Mouse (Mus musculus) layer of hippocampus, adult 8-10 months (tissue): Measurements from ENCODE around the gene Popdc2. TPM values are rescaled to one million over a fixed set of nuclear protein-coding genes. Genes with fewer than 3 reads are reported as not detected.

Experiments used
- DNase-seq, 2 experiments: peaks; one replicate each; pipeline ENCODE4 v3.0.0; 2022; ENCODE audit warnings: low spot score in 2 of 2
- total RNA-seq, 4 experiments: library from RNA; stranded (reverse); gene quantifications; 2 replicates each; pipeline ENCODE4 v1.2.4; 2022

The Popdc2 gene
- total RNA-seq, 4 experiments from 2014 or later, result 0.31 to 1.3 (median 0.49) TPM

DNA sequence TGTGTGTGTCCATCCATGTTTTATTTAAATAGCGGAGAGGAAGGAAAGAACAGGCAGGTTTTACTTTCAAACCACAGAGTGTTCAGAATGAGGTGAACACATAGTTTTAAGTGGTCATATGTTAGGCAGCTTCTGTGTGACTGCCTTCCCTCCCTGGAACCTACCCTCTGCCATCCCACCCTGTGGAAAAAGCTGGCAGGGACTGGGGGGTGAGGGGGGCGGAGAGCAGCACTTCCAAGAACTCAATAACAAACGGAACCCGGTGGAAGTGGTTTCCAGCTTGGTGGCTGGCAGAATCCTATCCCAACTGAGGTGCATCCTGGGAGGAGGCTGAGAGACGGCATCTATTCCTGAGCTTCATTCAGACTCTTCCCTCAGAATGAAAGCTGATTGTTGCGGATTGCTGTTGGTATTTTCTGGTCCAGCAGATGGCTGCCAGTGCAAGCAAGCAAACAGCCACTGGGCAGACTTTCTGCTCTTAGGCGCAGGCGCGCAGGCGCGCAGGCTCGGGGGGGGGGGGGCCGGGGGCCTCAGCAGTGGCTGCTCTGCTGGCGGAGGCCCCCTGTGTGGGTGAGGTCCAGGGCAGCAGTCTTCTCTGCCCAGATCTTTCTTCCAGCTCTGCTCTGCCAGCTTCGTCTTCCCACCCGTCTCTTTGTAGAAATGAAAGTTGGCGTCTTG, 14.3 kb downstream of the Popdc2 start:
- peak; percentile 42 to 53 for DNase-seq

DNA sequence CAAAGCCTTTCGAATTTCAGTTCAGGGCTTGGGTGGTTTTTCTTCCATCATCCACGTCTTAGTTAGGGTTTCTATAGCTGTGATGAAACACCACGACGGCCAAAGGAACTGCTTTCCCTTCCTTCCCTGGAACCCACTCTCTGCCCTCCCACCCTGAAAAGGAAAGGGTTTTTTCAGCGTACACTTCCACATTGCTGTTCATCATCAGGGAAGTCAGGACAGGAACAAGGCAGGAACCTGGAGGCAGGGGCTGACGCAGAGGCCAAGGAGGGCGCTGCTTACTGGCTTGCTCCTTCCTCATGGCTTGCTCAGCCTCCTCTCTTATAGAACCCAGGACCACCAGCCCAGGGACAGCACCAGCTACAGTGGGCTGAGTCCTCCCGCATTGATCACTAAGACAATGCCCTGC, 14.8 kb downstream of the Popdc2 start:
- DNase-seq, result no peak

DNA sequence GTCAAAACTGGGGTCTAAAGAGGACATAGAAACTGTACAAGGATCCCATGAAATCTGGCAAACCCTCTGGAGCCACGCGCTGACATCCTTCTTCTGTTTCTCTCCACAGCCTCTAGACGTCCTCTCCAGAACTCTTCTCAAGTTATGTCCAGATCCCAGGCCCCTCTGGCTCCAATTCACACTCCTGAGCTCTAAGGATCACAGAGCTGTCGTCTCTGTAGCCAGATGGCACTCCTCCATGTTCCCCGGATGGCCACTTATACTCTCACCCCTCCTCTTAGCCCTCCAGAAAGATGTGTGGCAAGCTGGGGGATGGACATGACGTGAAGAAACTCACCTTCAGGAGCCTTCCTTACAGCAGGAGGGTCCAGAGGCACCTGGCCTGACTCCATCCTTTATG, 15.5 kb downstream of the Popdc2 start:
- no peak for DNase-seq

DNA sequence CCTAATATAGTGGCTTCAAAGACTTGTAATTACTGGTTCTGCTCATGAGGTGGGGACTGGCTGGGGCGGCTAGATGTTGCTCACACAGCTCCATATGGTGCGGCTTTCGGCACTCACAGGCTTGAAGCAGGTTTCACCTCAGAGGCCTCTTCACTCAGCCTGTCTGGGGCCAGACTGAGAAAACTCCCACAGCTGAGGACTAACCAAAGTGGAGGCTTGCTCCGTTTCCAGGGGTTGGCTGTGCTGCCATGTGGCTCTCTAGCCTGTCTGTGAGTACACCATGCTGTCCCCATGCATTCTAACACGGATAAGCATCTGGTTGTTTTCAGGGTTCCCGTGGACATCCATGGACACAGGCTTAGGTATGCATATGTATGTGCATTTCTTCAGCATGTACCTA, 16.6 kb downstream of the Popdc2 start:
- DNase-seq, result no peak

DNA sequence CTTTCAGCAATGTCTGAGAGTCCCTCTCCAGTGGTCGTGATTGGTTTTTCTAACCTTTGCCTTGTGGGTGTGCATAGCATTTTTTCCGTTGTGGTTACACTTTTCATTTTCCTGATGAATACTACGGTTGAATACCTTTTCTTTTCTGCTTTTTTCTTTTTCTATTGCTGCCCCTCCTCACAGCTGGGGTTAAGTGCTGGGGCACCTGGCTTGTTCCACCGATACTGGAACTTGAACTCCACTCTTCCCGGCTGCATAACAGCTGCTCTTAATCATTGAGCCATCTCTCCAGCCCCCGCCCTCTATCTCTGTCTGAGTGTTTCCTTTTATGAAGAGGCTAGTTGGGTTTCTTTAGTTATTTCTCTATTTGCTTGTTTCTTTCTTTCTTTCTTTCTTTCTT, 17.1 kb downstream of the Popdc2 start:
- DNase-seq, result no peak

DNA sequence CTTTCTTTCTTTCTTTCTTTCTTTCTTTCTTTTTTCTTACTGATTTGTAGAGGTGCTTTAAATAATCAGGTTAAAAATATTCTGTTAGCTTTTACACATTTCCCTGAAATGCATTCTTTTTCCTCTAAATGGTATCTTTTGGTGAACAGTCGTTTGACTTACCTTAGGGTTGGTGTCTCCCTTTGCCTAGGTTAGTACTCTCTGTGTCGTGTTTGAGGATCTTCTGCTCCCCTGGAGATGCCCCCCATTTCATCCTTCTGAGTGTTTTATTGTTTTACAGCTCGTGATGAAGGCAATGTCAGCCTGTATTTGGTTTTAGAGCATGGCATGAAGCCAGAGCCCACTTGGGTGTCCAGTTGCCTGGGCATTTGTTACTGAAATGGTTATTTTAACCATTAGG, 17.5 kb downstream of the Popdc2 start:
- no peak for DNase-seq

DNA sequence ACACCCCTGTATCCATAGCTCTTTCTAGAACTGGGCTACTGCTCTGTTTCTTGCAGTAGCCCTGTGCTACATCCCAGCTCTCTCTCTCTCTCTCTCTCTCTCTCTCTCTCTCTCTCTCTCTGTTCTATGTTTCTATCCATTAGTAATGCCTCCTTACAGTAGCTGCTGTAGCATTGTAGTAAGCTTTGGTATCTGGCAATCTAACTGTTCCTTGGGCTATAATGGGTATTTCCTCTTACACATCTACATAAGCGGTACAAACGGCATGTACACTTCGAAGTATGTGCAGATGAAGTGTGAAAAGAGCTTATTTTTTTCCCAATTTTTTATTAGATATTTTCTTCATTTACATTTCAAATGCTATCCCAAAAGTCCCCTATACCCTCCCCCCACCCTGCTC, 17.9 kb downstream of the Popdc2 start:
- no peak for DNase-seq

DNA sequence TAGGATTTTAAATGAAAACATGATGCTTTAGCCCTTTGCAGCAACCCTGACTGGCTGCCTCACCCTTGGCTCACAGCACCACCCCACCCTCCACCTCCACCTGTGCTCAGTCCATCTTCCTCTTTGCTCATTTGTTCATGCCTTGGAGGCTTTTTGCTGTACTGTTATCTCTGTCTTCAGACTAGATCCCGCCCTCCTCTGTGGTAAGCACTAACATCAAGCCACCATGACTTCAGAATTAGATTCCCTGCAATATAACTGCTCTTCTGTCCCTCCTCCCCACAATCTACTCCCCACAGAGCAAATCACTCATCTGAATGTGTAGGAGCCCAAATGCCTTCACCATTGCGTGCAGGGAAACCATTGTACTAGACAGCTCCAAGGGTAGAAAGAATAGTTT, 21.7 kb downstream of the Popdc2 start:
- no peak for DNase-seq

DNA sequence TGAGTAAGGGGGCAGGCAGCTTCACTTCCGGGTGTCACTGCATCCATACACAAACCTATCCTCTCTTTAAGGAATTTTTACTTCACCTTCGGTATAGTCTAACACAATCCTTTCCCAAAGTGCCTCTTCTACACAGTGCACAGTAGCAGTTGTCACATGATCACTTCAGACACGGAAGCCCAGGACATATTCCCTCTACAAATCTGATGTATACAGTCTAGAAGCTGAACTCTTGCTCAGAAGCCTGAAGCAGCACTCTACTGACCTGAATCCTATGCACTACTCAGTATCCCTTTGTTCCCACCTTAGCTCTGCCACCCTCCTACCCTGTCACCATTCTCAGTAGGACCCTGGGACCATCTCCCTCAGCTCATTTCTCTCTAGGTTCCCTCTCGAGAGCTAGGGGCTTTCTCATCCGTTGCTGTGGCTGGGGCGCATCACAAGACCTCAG, 23.2 kb downstream of the Popdc2 start:
- no peak for DNase-seq

DNA sequence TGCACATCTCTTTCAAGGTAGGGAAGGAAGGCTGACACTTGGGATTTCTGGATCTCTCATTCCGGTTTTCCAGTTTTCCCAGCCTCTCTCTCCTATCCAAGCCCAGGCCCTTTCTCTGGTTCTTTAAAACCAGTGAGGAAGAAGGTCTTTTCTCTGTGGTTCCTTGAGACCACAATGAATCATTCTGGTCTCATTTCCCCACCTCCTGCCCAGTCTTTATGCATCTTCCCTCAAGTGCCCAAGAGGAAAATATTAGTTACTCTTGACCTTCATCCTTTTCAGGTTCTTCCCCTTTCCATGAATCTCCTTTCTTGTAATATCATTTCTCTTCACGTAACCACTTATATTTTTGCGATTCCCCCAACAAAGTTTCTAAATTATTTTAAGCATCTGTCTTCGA, 23.7 kb downstream of the Popdc2 start:
- DNase-seq, result no peak

DNA sequence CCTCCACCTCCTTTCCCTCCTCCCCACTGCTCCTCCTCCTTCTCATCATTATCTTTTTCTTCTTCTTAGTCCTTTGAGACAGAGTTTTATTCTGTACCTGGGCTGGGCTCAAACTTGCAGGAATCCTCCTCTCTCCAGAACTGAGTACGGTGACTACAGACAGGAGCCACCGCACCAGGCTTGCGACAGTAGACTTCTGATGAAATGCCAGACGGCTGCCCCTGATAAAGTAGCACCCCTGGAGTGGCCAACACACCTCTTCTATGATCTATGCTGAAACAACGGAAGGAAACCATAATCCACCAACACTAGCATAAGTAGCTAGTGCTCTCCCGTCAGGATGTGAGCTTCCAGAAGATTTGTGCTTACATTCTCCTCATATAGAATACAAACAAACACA, 25.4 kb downstream of the Popdc2 start:
- no peak for DNase-seq

DNA sequence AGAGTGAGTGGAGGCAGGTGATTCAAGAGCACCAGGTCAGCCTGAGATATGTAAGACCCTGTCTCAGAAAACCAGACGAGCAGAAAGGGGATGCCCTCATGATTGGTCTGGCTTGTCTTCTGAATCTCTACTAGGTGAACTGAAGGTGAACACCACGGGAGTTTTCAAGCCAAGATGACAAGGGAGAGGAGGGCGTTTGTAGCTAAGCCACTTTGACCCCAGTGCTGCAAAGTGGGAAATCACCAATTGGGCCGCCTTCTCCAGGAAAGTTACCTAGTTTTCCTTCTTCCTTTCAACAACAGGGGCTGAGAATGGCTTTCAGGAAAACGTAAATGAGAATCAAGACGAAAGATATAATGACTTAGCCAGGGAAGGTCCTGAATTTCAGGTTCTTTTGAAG, 26.7 kb downstream of the Popdc2 start:
- no peak for DNase-seq

DNA sequence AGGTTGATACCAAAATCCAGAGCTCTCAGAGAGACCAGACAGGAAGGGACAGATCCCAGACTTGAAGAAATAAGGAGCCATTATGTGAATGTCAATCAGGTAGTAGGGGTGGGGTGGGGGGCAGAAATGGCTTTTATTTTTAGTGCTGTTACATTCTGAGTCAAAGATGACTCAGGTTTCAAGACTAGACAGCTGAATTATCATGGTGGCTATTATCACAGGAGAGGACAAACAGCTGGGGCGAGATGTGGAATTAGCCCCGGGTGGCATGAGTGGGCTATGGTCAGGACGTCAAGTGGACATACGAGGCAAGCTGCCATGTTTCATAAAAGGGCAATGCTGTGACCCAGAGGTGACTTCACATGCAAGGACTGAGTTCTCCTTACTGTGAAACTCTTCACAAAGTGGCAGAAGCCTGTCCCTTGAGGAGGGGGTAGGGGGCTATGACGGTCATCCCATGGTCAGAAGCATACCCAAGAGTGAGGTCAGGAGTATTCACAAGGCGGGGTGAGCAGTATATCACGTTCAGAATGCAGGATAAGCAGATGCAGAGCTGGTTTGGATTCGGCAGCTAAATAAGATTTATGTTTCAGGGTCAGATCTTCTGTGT, 27.4 kb downstream of the Popdc2 start:
- no peak for DNase-seq

DNA sequence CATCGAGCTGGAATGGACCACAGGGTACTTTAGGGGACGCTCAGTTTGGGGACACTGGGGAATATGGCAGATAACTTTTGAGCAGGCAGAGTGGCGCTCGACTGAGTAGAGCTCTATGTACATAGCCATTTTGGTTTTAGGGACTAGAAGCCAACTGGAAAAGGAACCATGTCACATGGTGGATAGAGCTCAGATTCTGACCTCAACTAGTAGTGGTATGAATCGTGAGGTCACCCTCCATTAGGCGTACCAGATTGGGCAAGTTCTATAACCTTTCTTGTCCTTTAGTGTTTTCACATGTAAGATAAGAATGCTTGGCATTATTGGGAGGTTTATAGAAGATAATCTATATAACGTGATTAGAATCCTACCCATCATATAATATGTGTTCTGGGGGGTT, 28.3 kb downstream of the Popdc2 start:
- DNase-seq, result no peak

DNA sequence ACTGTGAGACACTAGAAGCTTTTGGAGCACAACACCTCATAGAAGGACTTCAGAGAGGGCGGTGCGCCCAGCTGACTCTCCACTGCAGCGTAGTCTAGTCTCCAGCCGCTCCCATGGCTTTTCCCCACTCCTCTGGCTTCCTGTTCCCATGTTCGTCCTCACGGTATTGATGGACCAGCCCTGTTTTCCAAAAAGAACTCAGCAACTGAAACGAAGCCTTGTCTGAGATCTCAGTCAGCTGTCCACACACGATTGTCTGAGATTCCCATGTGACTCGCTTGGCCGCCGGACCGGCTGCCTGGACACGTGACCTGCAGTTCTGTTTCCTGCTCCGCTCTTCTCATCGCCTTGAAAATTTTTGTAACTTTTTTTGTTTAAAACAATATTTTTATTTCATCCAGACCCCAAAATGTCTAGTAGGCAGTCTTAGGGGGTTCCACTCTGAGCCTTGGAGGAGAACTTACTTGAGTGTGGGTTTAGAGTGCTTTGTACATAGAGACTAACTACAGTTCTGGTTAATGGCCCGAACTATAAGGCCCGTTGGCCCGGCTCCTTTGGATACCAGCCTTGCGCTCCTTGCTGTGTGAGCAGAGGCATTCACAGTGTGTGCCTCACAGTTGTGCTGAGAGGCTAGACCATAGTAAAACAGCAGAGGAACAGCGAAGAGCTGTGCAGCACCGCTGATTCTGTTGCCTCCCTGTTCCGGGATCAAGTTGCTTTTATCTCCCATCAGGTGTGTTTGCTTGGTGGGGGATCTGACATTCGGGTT, 30.3 kb downstream of the Popdc2 start:
- peak in 1 of 2 experiments; percentile 33 for DNase-seq

DNA sequence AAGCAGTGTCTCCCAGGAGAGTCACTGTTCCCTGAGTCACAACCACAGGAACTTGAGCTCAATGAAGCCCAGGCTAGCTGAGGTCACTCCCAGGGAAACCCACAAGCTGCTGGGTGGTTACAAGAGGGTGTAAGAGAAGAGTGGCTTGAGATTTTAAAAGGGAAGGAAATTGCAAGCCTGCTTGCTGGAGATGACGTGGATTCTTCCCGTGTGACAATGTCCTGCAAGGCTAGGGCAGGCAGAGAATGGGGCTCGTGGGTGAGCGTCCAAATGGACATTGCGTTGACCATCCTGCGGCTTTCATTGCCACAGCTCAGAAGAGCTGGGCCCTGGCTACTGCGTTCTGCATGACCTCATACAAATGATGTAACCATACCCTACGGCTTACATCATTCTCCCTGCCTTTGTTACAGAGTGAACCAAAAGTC, 32.2 kb downstream of the Popdc2 start:
- no peak for DNase-seq

DNA sequence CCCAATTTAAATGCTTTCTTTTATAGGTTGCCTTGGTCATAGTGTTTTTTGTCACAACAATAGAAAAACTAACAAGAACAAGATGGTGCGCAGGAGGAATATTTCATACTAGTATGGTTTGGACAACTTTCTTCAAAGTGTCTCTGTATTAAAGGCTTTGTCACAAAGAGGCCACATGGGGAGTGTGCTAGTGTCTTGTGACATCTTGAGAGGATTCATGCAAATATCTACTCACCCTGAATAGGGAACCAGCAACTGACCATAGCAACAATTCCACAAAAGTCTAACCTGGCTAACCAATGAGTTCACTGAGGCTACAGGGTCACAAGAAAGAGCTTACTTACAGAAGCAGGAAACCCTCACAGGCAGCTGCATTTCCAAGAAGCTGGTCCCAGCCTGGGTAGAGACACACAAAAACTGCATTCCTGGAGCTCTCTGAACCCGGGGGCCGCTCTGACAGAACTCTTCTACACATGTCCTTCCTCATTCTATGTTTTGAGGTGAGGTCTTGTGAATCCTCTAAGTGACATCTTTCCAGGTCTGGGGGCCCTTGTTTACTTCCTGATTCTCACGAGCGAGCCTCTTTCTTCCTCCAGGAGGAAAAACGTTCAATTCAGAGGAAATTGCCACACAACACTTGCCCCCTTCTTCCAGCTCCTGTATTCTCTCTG, 33.2 kb downstream of the Popdc2 start:
- no peak for DNase-seq

DNA sequence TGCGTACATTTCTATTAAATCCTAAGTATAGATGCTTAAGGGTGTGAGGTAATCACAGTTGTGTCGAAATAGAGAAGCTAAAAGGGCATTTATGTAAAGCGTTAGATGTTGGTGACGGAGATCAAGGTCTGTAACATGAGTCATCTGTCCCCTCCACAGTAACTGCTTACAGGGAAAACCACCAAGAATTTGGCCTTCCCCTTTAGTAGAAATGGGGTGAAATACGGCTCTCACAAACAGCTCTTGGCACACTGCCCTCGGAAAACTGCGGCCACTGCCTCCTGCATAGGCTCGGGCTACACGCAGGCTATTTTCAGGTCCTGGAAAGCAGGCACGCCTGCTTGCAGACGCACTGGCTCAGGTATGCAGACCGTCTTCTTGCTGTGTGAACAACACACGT, 34.1 kb downstream of the Popdc2 start:
- DNase-seq, result no peak

DNA sequence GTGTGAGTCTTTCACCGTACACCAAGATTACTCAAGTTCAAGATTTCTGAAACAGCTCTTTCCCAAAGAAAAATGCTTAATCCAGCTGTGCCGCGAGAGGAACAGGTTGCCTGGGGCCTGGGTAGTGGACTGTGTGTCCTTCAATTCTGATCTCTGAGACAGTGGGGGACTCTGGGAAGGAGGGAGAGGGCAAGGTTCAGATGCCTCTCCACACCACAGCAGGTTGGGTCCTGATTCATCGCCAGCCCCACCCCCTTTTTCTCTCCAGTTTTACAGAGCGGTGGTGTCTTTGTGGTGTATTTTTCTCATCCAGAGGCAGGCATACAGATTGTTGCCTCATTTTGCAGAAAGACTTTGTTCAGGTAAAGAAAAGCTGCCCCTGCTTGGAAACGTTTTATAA, 36.3 kb downstream of the Popdc2 start:
- no peak for DNase-seq

DNA sequence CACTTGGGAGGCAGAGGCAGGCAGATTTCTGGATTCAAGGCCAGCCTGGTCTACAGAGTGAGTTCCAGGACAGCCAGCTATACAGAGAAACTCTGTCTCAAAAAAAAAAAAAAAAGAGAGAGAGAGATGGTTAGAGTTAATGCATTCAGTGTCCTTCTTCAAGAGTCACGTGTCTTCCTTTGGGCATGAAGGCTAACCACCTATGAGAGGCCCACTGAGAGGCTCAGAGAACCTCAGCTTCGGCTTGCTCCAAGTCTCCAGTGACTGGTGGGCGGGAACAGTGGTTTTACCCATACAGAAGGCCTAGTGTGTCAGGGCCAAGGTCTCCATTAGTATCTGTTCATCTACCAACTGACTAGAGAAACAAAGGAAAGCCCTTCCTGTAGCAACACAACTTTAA, 37.1 kb downstream of the Popdc2 start:
- no peak for DNase-seq

DNA sequence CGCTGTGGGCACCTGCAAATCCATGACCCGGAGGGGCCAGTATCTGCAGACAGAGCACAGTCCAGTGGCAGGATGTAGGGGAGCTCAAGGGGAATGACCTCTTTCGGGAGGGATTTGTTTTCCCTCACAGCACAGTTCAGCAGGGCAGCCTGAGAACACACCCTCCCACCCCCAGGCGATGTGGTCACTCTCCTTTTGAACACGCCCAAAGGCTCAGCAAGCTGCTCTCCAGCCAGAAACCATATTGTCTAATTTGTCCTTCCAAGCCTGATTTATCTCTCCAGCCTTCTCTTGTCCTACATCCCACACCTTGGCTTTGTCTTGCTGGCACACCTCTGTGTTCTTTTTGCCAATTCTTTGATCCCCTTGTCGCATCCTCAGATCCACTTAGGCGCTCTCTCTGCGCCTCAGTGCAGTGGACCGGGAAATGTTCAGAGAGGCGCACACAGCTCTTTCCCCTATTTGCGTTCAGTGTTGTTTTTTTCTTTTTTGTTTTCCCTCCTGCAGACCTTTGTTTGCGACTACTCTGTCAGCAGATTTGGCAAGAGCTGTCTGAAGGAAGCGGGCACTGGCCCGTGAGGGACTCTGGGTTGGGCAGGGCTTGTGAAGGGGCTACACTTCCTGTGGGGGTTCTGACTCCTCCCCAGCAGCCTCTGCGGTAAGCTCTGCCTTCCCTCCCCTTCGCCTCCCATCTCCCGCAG, 37.7 kb downstream of the Popdc2 start:
- DNase-seq, result peak in 1 of 2 experiments; percentile 19
